Mouse (Mus musculus) 3T3-L1 (cell line): ENCODE measurements around the gene Syngr1.
A peak's percentile ranks its signal among the peaks of the same experiment; 100 is the strongest.

ENCODE experiments used
- DNase-seq: peaks from one replicate; pipeline ENCODE4 v3.0.0-alpha.2; 2015; ENCODE audit warnings: low read depth, low spot score

Syngr1 gene

GRCm38 (mm10) chr15:80070095-80070644, 21.0 kb upstream of the Syngr1 start:
- peak; percentile 88 for DNase-seq

- no peak for DNase-seq
Measured at GRCm38 (mm10) chr15:80071951-80072437, 19.1 kb upstream of the Syngr1 start.

GRCm38 (mm10) chr15:80072579-80073255, 18.4 kb upstream of the Syngr1 start:
- DNase-seq: peak; percentile 52

GRCm38 (mm10) chr15:80073256-80073621, 17.9 kb upstream of the Syngr1 start:
- no peak for DNase-seq

GRCm38 (mm10) chr15:80074663-80075373, 16.3 kb upstream of the Syngr1 start:
- DNase-seq: no peak

GRCm38 (mm10) chr15:80075374-80075694, 15.8 kb upstream of the Syngr1 start:
- DNase-seq: no peak

- DNase-seq: peak; percentile 46
Measured at GRCm38 (mm10) chr15:80075733-80076337, 15.3 kb upstream of the Syngr1 start.

GRCm38 (mm10) chr15:80076338-80077136, 14.6 kb upstream of the Syngr1 start:
- DNase-seq: peak; percentile 82

- peak; percentile 77 for DNase-seq
Measured at GRCm38 (mm10) chr15:80078058-80078814, 12.9 kb upstream of the Syngr1 start.

GRCm38 (mm10) chr15:80079129-80079668, 11.9 kb upstream of the Syngr1 start:
- no peak for DNase-seq

GRCm38 (mm10) chr15:80079954-80080353, 11.2 kb upstream of the Syngr1 start:
- peak; percentile 32 for DNase-seq

GRCm38 (mm10) chr15:80080711-80081615, 10.2 kb upstream of the Syngr1 start:
- peak; percentile 76 for DNase-seq

- DNase-seq: peak; percentile 59
Measured at GRCm38 (mm10) chr15:80081801-80082546, 9.2 kb upstream of the Syngr1 start.

GRCm38 (mm10) chr15:80082661-80083275, 8.4 kb upstream of the Syngr1 start:
- peak; percentile 54 for DNase-seq

- peak; percentile 99 for DNase-seq
Measured at GRCm38 (mm10) chr15:80083276-80083731, 7.8 kb upstream of the Syngr1 start.

GRCm38 (mm10) chr15:80083740-80084139, 7.4 kb upstream of the Syngr1 start:
- peak; percentile 68 for DNase-seq

GRCm38 (mm10) chr15:80087406-80088012, 3.6 kb upstream of the Syngr1 start:
- DNase-seq: no peak

- DNase-seq: peak; percentile 99
Measured at GRCm38 (mm10) chr15:80088637-80089036, 2.5 kb upstream of the Syngr1 start.
